Mouse (Mus musculus) lung, postnatal 0 days (tissue): ENCODE results near the gene Dmd. TPM values are rescaled to one million over a fixed set of nuclear protein-coding genes. Genes with fewer than 3 reads are reported as not detected.

Experiments
- ATAC-seq: fragments of 200-750 bp; cut with Nextera tagmentation; 2 replicates; pipeline ENCODE4 v1.8.0; 2017; ENCODE audit warnings: moderate library complexity
- DNase-seq: peaks from one replicate; pipeline ENCODE4 v3.0.0-alpha.2; 2016; ENCODE audit warnings: low spot score
- H3K27ac ChIP-seq: fragments of 300-500 bp; sonication (generic); 2 replicates; pipeline ENCODE4 v1.5.1; 2014; ENCODE audit warnings: antibody characterized with exemption, mild to moderate bottlenecking, low read length, mixed read lengths
- H3K27me3 ChIP-seq: fragments of 300-500 bp; sonication (generic); replicated peaks from 2 replicates; pipeline ENCODE4 v1.6.1; 2014; ENCODE audit warnings: low read length, mixed read lengths; ENCODE audit not compliant: insufficient read depth
- H3K36me3 ChIP-seq: fragments of 300-500 bp; sonication (generic); 2 replicates; pipeline ENCODE4 v1.6.1; 2014; ENCODE audit warnings: low read length, mixed read lengths; ENCODE audit not compliant: insufficient read depth
- H3K4me1 ChIP-seq: fragments of 300-500 bp; sonication (generic); 2 replicates; pipeline ENCODE4 v1.6.1; 2014; ENCODE audit warnings: antibody characterized with exemption, low read depth, low read length, mixed read lengths; ENCODE audit not compliant: insufficient read depth
- H3K4me2 ChIP-seq: fragments of 300-500 bp; sonication (generic); replicated peaks from 2 replicates; pipeline ENCODE4 v1.6.1; 2014; ENCODE audit warnings: low read depth, mild to moderate bottlenecking, low read length, moderate library complexity, mixed read lengths
- H3K4me3 ChIP-seq: fragments of 300-500 bp; sonication (generic); 2 replicates; pipeline ENCODE4 v1.5.1; 2014; ENCODE audit warnings: low read depth, low read length
- H3K9ac ChIP-seq: fragments of 300-500 bp; sonication (generic); replicated peaks from 2 replicates; pipeline ENCODE4 v1.6.1; 2014; ENCODE audit warnings: low read depth, mild to moderate bottlenecking
- H3K9me3 ChIP-seq: fragments of 300-500 bp; sonication (generic); 2 replicates; pipeline ENCODE4 v1.6.1; 2016; ENCODE audit warnings: low read length, mixed read lengths
- CTCF ChIP-seq: IDR thresholded peaks from 2 replicates; pipeline ENCODE4 v1.5.1; 2016; ENCODE audit warnings: antibody characterized with exemption, mild to moderate bottlenecking
- EP300 ChIP-seq: IDR thresholded peaks from 2 replicates; pipeline ENCODE4 v1.6.1; 2016; ENCODE audit warnings: antibody characterized with exemption, mild to moderate bottlenecking, control low read depth
- WGBS: fragments of 180-500 bp; shearing (Covaris S2); extraction: QIAGEN DNeasy Blood & Tissue Kit; methylation state at CpG from one replicate; pipeline ENCODE4 v1.1.7; 2014; 5-methylcytosine and 5-hydroxymethylcytosine counted together
- polyA plus RNA-seq: library from polyadenylated mRNA; unstranded; fragments of >200 nt; fragmentation: Nextera tagmentation; extraction: Ambion mirVana; gene quantifications from 2 replicates; pipeline ENCODE4 v1.2.1, GENCODE M21; 2015

The Dmd gene
- polyA plus RNA-seq, 1 experiment from 2014 or later = 15.8 TPM

GRCm38 (mm10) chrX:84932715-84933473 is 1984.2 kb downstream of the Dmd start:
- no peak overlapping the region for H3K4me3 ChIP-seq
- H3K36me3 ChIP-seq = no peaks in the 10 kb centered on the region
- no peaks in the 10 kb centered on the region for H3K9me3 ChIP-seq
- no peak overlapping the region for H3K9ac ChIP-seq
- no peak overlapping the region for H3K4me2 ChIP-seq
- H3K4me1 ChIP-seq = no peaks in the 10 kb centered on the region
- no peak overlapping the region for H3K27ac ChIP-seq
- TF ChIP-seq EP300 (no peak), CTCF (no peak)
- WGBS = 67% methylated on average over 10 of the region's 10 CpGs
- no peaks in the 10 kb centered on the region for H3K27me3 ChIP-seq
- peak; percentile 8 for DNase-seq
- ATAC-seq = no peak; the same call in 1 of the 2 replicates

GRCm38 (mm10) chrX:84960557-84960956 is 2011.9 kb downstream of the Dmd start:
- no peaks in the 10 kb centered on the region for H3K36me3 ChIP-seq
- WGBS = 31% methylated on average over 5 of the region's 5 CpGs
- no peak overlapping the region for H3K4me2 ChIP-seq
- no peak overlapping the region for H3K27ac ChIP-seq
- no peaks in the 10 kb centered on the region for H3K4me1 ChIP-seq
- no peaks in the 10 kb centered on the region for H3K9me3 ChIP-seq
- ATAC-seq (no peak), DNase-seq (no peak)
- H3K27me3 ChIP-seq = no peaks in the 10 kb centered on the region
- no peak overlapping the region for H3K4me3 ChIP-seq
- TF ChIP-seq EP300 (no peak), CTCF (no peak)
- no peak overlapping the region for H3K9ac ChIP-seq

GRCm38 (mm10) chrX:84960972-84961371 is 2012.3 kb downstream of the Dmd start:
- H3K4me3 ChIP-seq = no peak overlapping the region
- no peak for DNase-seq
- no peaks in the 10 kb centered on the region for H3K9me3 ChIP-seq
- no peak for ATAC-seq
- TF ChIP-seq EP300 (no peak), CTCF (no peak)
- H3K36me3 ChIP-seq = no peaks in the 10 kb centered on the region
- H3K4me1 ChIP-seq = no peaks in the 10 kb centered on the region
- no peak overlapping the region for H3K4me2 ChIP-seq
- H3K27ac ChIP-seq = no peak overlapping the region
- whole genome bisulfite sequencing = 27% methylated on average over 6 of the region's 6 CpGs
- no peaks in the 10 kb centered on the region for H3K27me3 ChIP-seq
- H3K9ac ChIP-seq = no peak overlapping the region

- DNase-seq (no peak), ATAC-seq (no peak)
- H3K4me1 ChIP-seq = no peaks in the 10 kb centered on the region
- H3K9me3 ChIP-seq = no peaks in the 10 kb centered on the region
- no peak overlapping the region for H3K9ac ChIP-seq
- H3K36me3 ChIP-seq = no peaks in the 10 kb centered on the region
- TF ChIP-seq EP300 (no peak), CTCF (peak; percentile 5; the same call in 1 of the 2 replicates)
- no peak overlapping the region for H3K4me3 ChIP-seq
- no peak overlapping the region for H3K4me2 ChIP-seq
- H3K27ac ChIP-seq = no peak overlapping the region
- no peaks in the 10 kb centered on the region for H3K27me3 ChIP-seq
Measured at GRCm38 (mm10) chrX:85008304-85008703, 2059.6 kb downstream of the Dmd start.

GRCm38 (mm10) chrX:85041466-85042058 is 2092.9 kb downstream of the Dmd start:
- Histone ChIP-seq H3K9ac (no peak overlapping the region), H3K4me3 (no peak overlapping the region), H3K27me3 (no peaks in the 10 kb centered on the region), H3K27ac (no peak overlapping the region), H3K4me2 (no peak overlapping the region), H3K36me3 (no peaks in the 10 kb centered on the region), H3K9me3 (no peaks in the 10 kb centered on the region), H3K4me1 (no peaks in the 10 kb centered on the region)
- TF ChIP-seq CTCF (no peak), EP300 (no peak)
- ATAC-seq (no peak), DNase-seq (no peak)
- WGBS = 62% methylated on average over 8 of the region's 8 CpGs

- Histone ChIP-seq H3K9me3 (no peaks in the 10 kb centered on the region), H3K4me2 (no peak overlapping the region), H3K27ac (no peak overlapping the region), H3K4me1 (no peaks in the 10 kb centered on the region), H3K36me3 (no peaks in the 10 kb centered on the region), H3K27me3 (no peaks in the 10 kb centered on the region), H3K9ac (no peak overlapping the region), H3K4me3 (no peak overlapping the region)
- 86% methylated on average over 9 of the region's 9 CpGs for WGBS
- no peak for TF ChIP-seq EP300
- TF ChIP-seq CTCF = no peak
- ATAC-seq (no peak), DNase-seq (no peak)
Measured at GRCm38 (mm10) chrX:85046631-85047030, 2098.0 kb downstream of the Dmd start.
